8 mouse cellular contexts compared by ENCODE assay signal in the genomic region with DNA sequence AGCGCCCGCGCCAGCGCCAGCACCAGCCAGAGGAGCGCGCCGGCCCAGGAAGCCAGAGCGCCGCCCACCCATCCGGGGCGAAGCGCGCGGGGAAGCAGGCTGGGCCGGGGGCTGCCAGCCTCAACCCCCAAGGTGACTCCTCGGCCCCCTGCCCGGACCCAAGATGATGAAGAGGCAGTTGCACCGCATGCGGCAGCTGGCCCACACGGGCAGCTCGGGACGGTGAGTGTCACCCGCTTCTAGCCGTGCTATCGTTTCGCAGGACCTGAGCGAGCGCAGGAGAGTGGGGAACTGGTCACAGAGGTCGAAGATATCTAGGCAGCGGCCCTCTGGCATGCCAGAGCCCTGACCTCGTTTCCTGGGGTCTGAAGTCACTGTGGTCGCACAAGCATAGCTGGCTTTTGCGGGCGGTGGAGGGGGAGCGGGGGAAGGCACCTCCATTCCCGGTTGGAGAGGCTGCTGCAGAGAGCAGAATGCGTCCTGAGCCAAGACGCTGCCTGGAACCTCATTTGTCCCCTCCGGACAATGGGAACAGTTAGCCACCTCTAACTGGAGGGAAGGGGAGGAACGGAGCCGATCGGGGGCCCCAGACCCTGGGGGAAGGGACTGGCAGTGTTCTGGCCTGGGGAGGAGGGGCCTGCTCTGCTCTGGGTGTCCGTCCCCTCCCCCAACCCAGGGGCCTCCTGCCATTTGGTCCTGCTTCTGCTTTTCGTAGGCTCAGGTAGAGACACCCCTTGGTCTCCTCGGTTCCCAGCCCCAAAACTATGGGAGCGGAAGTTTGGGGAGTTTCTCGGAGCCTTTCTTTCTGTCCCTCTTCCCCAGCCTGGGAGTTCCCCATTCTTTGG. TPM values are rescaled to one million over a fixed set of nuclear protein-coding genes. Genes with fewer than 3 reads are reported as not detected.
DNase-seq lines count a peak whose midpoint lies in the region; ATAC-seq and TF ChIP-seq lines count a peak whose summit lies in the region.

Gene Sh3bp1 (plus strand): TSS at position 29 of the 845 bp plus-strand sequence.

- no peak for TF ChIP-seq CTCF in kidney, postnatal 0 days (IDR thresholded peaks at IDR 0.05; ENCODE audit: low read depth)
- TF ChIP-seq CTCF in lung, adult 2 months (IDR thresholded peaks at IDR 0.05; ENCODE audit: insufficient read depth, low read length) = no peak

- H3K4me3 ChIP-seq in embryonic facial prominence, embryonic 10.5 days = peak within 1 kb of the TSS; percentile 79
- H3K4me3 ChIP-seq in heart, embryonic 12.5 days = peak within 1 kb of the TSS; percentile 79
- peak within 1 kb of the TSS; percentile 77 for H3K4me3 ChIP-seq in kidney, postnatal 0 days (replicated peaks; ENCODE audit: low read depth, low read length)
- H3K4me3 ChIP-seq in lung, adult 2 months (replicated peaks; ENCODE audit: extremely low read depth, low read depth, low read length) = peak within 1 kb of the TSS; percentile 85
- peak within 1 kb of the TSS; percentile 60 for H3K4me3 ChIP-seq in neural tube, embryonic 15.5 days (replicated peaks)

- peak within 1 kb of the TSS; percentile 80 for H3K4me2 ChIP-seq in heart, embryonic 12.5 days
- H3K4me2 ChIP-seq in kidney, postnatal 0 days (ENCODE audit: low read length) = peak within 1 kb of the TSS; percentile 83
- H3K4me2 ChIP-seq in neural tube, embryonic 15.5 days = peak within 1 kb of the TSS; percentile 95

- TF ChIP-seq POLR2A in lung, adult 2 months (IDR thresholded peaks at IDR 0.05; ENCODE audit: borderline replicate concordance, extremely low read depth, low read depth, low read length) = peak; percentile 33; the same call in 1 of the 2 replicates

- H3K9ac ChIP-seq in heart, embryonic 12.5 days = peak within 1 kb of the TSS; percentile 84
- H3K9ac ChIP-seq in kidney, postnatal 0 days (ENCODE audit: low read depth, low read length) = peak within 1 kb of the TSS; percentile 72
- H3K9ac ChIP-seq in neural tube, embryonic 15.5 days (replicated peaks) = peak within 1 kb of the TSS; percentile 68

- H3K4me1 ChIP-seq in embryonic facial prominence, embryonic 10.5 days = peaks cover 68% of the 10 kb centered on the region
- H3K4me1 ChIP-seq in heart, embryonic 12.5 days (replicated peaks) = peaks cover 65% of the 10 kb centered on the region
- peaks cover 28% of the 10 kb centered on the region; the same call in 1 of the 2 replicates for H3K4me1 ChIP-seq in kidney, postnatal 0 days (replicated peaks; ENCODE audit: insufficient read depth, low read length)
- H3K4me1 ChIP-seq in lung, adult 2 months (ENCODE audit: control insufficient read depth, insufficient read depth, low read length) = peaks cover 11% of the 10 kb centered on the region
- peaks cover 25% of the 10 kb centered on the region for H3K4me1 ChIP-seq in neural tube, embryonic 15.5 days

- 0 out of 2 replicates have a peak, but pooled peaks cover 24% of the 10 kb centered on the region for H3K27me3 ChIP-seq in embryonic facial prominence, embryonic 10.5 days (replicated peaks; ENCODE audit: low read depth, poor library complexity, severe bottlenecking)
- no peaks in the 10 kb centered on the region for H3K27me3 ChIP-seq in heart, embryonic 12.5 days (replicated peaks)
- H3K27me3 ChIP-seq in kidney, postnatal 0 days (ENCODE audit: insufficient read depth, low read length) = no peaks in the 10 kb centered on the region
- peaks cover 31% of the 10 kb centered on the region for H3K27me3 ChIP-seq in neural tube, embryonic 15.5 days (replicated peaks)

- H3K27ac ChIP-seq in embryonic facial prominence, embryonic 10.5 days (replicated peaks) = peak within 1 kb of the TSS; percentile 87
- H3K27ac ChIP-seq in heart, embryonic 12.5 days (ENCODE audit: poor library complexity, severe bottlenecking) = peak within 1 kb of the TSS; percentile 64
- H3K27ac ChIP-seq in kidney, postnatal 0 days = peak within 1 kb of the TSS; percentile 75
- no peak within 1 kb of the TSS; the same call in 1 of the 2 replicates for H3K27ac ChIP-seq in neural tube, embryonic 15.5 days (replicated peaks)

- WGBS in embryonic facial prominence, embryonic 10.5 days = 1% methylated on average over 47 of the region's 47 CpGs
- under 1% methylated on average over 47 of the region's 47 CpGs for WGBS in heart, embryonic 12.5 days
- WGBS in kidney, postnatal 0 days = 1% methylated on average over 46 of the region's 47 CpGs
- WGBS in lung, adult 2 months = 3% methylated on average over 47 of the region's 47 CpGs
- 2% methylated on average over 46 of the region's 47 CpGs for WGBS in neural tube, embryonic 15.5 days

- peaks cover 42% of the 10 kb centered on the region for H3K36me3 ChIP-seq in embryonic facial prominence, embryonic 10.5 days (replicated peaks)
- H3K36me3 ChIP-seq in heart, embryonic 12.5 days = peaks cover 40% of the 10 kb centered on the region
- peaks cover 10% of the 10 kb centered on the region; the same call in 1 of the 2 replicates for H3K36me3 ChIP-seq in kidney, postnatal 0 days (ENCODE audit: insufficient read depth, low read length)
- H3K36me3 ChIP-seq in neural tube, embryonic 15.5 days = no peaks in the 10 kb centered on the region

- H3K9me3 ChIP-seq in embryonic facial prominence, embryonic 10.5 days = no peaks in the 10 kb centered on the region
- H3K9me3 ChIP-seq in heart, embryonic 12.5 days (replicated peaks) = no peaks in the 10 kb centered on the region
- no peaks in the 10 kb centered on the region for H3K9me3 ChIP-seq in kidney, postnatal 0 days (replicated peaks; ENCODE audit: low read length)
- H3K9me3 ChIP-seq in neural tube, embryonic 15.5 days (replicated peaks) = no peaks in the 10 kb centered on the region

- ATAC-seq in heart, embryonic 12.5 days (ENCODE audit: insufficient number of reproducible peaks, low FRiP score) = peak; percentile 63
- no peak for ATAC-seq in kidney, postnatal 0 days (replicated peaks; ENCODE audit: low FRiP score, low read depth)
- no peak for ATAC-seq in neural tube, embryonic 15.5 days (ENCODE audit: low FRiP score)

- DNase-seq in 3T3-L1 (ENCODE audit: low read depth, low spot score) (peak; percentile 60), MN1 (ENCODE audit: low spot score) (peak; percentile 75)
- DNase-seq in embryonic facial prominence, embryonic 10.5 days (ENCODE audit: low spot score) = peak; percentile 84
- DNase-seq in kidney, postnatal 0 days (ENCODE audit: low spot score) = peak; percentile 86
- DNase-seq in lung, adult 2 months = peak; percentile 62
- peak; percentile 84 for DNase-seq in thymus, postnatal 25 days

RNA-seq across cellular contexts. Expression of gene Sh3bp1, which starts in this region (rescaled TPM):
- polyA plus RNA-seq in embryonic facial prominence, embryonic 10.5 days (2016; fragmentation: Nextera tagmentation; extraction: Ambion mirVana) = 35.6 and 36.1 TPM in 2 replicates
- polyA plus RNA-seq in heart, embryonic 12.5 days (2016; fragmentation: Nextera tagmentation; extraction: Ambion mirVana) = 26.2 and 26.8 TPM in 2 replicates
- 19.6 and 24.6 TPM in 2 replicates for polyA plus RNA-seq in kidney, postnatal 0 days (2015; fragmentation: Nextera tagmentation; extraction: Ambion mirVana)
- polyA plus RNA-seq in lung, adult 2 months (2012; rRNA removed) = 77.8 and 92.6 TPM in 2 replicates
- 3.7 and 16.9 TPM in 2 replicates for polyA plus RNA-seq in neural tube, embryonic 15.5 days (2015; fragmentation: Nextera tagmentation; extraction: Ambion mirVana)
